Mouse (Mus musculus) c-Kit-positive CD71-negative TER-119-negative erythroid progenitor cells, embryonic 14.5 days (primary cell): Measurements from ENCODE around the gene Zscan26.
"Not testable (repeated sequence)": the region's sequence is repeated elsewhere in the genome, so short reads cannot be mapped to it uniquely, and the experiment has no call there.

Experiments used
- DNase-seq: peaks from one replicate; pipeline ENCODE4 v3.0.0-alpha.2; 2013; ENCODE audit warnings: low read depth

Gene Zscan26

GRCm38 (mm10) chr13:21453449-21453848 is at the start of gene Zscan26:
TSS of gene Zscan26 (minus strand) at chr13:21453730.
- DNase-seq = peak; percentile 69

DNA sequence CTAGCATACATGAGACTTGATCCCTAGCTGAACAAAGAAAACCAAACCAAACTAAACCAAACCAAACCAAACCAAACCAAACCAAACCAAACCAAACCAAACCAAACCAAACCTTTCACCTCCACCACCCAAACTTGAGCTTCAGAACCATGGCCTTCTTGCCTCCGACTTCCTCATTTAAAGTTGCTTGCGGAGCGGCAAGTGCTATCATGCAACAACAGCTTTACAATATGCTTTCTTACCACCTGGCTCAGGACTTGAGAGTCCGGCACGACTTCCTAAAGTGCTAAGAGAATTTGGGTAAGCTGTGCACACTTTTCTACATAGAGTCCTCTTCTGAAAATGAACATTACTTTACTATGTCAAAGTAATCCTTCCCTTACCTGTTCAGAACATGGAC is 48.8 kb upstream of the Zscan26 start:
- DNase-seq = no peak

GRCm38 (mm10) chr13:21501182-21501581 is 47.7 kb upstream of the Zscan26 start, which contains the start of gene Gm11273:
TSS of gene Gm11273 (minus strand) at chr13:21501418.
- DNase-seq = not testable (repeated sequence)

DNA sequence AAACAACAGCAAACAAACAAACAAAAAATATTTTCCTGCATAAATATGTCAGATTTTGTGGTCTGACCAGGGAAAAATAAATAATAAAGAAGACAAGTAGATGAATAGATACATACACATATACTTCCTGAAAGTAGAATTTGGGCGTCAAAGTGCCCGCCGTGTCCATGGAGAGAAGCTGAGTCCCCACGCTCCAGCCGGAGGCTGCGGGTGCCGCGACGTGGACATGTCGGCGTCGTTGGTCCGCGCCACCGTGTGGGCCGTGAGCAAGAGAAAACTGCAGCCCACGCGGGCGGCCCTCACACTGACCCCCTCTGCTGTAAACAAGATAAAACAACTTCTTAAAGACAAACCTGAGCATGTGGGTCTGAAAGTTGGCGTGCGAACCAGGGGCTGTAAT is 41.5 kb upstream of the Zscan26 start, which contains the start of gene AK157302:
AK157302 (plus strand) TSS at position 144 of the 400 bp plus-strand sequence.
- DNase-seq = no peak

DNA sequence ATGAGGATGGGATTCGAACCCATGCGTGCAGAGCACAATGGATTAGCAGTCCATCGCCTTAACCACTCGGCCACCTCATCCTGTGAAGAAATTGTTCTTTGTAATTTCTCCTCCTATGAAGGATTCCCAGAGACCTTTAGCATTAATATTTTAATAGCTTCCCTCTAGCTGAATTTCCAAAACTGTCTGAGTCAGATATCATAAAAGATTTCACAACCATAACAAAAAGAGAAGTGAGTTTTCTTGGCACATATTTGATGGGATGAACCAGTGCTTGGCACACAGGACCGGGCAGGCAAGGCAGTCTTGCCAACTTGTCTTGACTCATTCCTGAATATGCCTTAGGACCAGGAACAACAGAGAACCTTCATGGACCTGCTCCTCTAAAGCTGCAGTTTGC is 39.3 kb upstream of the Zscan26 start:
- no peak for DNase-seq

DNA sequence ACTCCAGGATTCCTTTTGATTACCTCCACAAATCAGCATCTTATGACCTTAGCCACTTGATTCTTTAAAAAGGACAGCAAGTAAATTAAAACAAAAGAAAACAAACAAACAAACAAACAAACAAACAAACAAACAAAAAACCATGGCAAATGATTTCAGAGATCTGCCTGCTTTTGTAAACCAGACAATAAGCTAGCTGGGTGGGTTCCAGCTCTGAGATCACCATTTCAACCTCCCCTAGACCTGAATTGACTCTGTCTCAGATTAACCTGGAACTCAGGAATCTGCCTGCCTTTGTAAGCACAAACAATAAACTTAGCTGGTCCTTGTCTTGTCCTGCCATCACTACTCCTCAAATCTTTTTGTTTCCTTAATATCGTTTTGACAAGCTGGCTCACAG is 33.4 kb upstream of the Zscan26 start:
- no peak for DNase-seq

- not testable (repeated sequence) for DNase-seq
Observed at GRCm38 (mm10) chr13:21478759-21479670, 25.5 kb upstream of the Zscan26 start, which contains the start of the genes Zkscan4 and Gm10065. TSS of gene Zkscan4 (plus strand) at chr13:21478907. TSS of gene Gm10065 (minus strand) at chr13:21479441.

DNA sequence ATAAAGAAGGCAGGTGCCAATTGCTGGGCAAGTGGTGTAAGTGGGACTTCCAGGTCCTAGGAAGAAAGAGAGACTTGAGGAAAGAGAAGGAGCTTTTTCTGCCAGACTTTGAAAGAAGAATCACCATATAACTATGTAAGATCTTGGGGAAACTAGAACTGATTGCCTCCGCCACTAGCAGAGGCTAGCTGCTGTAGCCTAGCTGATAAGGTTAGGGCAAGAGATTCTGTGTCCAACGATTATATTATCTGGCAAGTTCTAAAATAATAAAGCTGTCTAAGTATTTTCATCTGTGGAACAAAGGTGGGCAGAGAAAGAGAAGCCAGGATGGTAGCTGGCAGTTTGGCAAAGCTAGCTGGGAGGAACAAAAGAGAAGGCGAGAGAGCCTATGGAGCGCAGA is 18.9 kb upstream of the Zscan26 start:
- DNase-seq = no peak

- no peak for DNase-seq
Observed at GRCm38 (mm10) chr13:21469097-21469496, 15.6 kb upstream of the Zscan26 start.

DNA sequence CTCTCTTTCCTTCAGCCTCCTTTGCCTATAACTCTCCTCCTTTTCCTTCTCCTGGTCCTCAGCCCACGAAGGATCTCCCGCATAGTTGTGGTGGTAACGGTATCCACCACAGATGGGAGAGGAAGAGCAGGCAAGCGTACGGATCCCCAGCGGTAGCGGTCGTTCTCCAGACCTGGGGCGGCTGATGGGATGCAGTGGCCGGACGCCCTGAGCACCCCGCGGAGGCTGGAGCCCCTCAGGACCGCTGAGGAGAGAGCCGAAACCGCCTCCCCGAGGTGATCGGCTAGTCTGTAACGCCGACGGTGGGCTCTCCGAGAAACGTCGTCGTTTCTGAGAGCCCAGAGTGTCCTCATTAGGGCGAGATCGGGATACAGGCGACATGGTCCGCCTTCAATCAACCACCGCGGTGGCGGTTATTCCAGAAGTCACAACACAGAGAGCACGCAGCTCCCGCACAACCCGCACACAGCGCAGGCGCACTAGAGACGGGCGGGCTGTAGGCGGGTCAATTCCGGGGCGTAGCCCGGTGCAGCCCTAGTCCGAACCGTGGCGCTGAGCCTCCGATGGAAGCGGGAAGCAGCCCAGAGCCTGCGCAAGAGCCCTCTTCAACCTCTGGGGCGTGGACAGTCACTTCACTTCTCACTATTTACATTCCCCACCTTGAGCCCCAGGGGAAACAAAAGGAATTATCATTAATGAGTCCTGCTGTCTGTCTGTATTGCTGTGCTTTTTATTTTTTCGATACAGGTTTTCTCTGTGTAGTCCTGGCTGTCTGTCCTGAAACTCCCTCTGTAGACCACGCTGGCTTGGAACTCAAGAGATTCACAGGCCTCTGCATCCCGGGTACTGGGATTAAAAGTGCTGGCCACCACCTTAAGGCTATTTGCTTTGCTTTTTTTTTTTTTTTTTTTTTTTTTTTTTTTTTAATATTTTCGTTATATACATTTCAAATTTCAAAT is 14.8 kb upstream of the Zscan26 start, which contains the start of gene Nkapl:
Nkapl (minus strand) TSS at position 449 of the 959 bp plus-strand sequence.
- DNase-seq = peak; percentile 80

GRCm38 (mm10) chr13:21467336-21467735 is 13.8 kb upstream of the Zscan26 start:
- no peak for DNase-seq

GRCm38 (mm10) chr13:21462516-21462915 is 9.0 kb upstream of the Zscan26 start:
- DNase-seq = not testable (repeated sequence)

DNA sequence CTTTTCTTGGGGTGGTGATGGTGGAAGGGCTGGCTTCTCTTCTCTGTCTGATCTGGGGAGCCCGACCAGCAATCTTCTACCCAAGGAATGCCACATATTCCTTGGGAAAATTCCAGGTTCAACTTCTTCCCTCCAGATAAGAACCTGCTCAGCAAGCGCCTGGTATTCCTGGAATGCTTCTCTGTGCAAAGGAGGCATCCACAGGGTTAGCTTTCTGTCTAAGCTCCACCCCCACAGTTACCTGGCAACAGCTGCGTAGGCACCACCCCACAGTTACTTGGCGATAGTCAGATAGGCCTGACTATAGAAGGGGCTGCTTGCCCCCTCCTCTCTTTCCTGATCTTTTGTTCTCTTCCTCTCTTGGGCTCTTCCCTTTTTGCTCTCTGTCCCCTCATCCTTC is 2.8 kb upstream of the Zscan26 start:
- DNase-seq = no peak

GRCm38 (mm10) chr13:21454133-21454532 is 603 bp upstream of the Zscan26 start:
- DNase-seq = no peak

- DNase-seq = no peak
Observed at GRCm38 (mm10) chr13:21453042-21453441, 488 bp downstream of the Zscan26 start.

DNA sequence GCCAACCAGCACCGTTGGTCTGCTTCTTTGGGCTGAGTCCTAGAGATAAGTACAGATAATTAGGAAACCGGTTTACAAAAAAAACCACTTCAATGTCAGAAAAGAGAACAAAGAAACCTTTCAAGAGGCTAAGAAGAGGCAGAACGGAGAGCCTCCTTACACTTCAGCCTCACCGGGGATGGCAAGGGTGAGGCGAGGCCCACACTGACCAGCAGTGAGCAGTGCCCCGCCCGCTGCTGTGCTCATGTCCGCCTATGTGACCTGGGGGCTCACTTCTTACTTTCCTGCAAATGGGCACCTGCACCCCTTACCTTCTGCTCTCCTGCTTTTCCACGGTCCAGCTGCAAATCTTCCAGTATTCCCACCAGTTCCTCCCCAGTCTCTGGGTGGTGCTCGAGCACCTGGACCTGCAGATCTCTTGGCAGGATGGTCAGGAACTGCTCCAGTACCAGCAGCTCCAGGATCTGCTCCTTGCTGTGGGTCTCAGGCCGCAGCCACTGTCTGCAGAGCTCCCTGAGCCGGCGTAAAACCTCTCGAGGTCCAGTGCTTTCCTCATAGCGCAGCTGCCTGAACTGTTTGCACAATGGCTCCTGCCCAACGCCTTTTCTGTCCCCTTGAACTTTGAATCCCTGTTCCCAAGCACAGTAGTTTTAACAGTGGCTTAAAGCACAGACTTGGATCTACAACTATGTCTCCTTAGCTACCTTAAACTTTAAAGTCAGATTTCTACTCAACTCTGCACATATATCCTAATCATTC is 5.5 kb downstream of the Zscan26 start:
- DNase-seq = no peak

GRCm38 (mm10) chr13:21446796-21447195 is 6.7 kb downstream of the Zscan26 start:
- no peak for DNase-seq

- DNase-seq = no peak
Observed at GRCm38 (mm10) chr13:21441207-21441572, 12.3 kb downstream of the Zscan26 start.

DNA sequence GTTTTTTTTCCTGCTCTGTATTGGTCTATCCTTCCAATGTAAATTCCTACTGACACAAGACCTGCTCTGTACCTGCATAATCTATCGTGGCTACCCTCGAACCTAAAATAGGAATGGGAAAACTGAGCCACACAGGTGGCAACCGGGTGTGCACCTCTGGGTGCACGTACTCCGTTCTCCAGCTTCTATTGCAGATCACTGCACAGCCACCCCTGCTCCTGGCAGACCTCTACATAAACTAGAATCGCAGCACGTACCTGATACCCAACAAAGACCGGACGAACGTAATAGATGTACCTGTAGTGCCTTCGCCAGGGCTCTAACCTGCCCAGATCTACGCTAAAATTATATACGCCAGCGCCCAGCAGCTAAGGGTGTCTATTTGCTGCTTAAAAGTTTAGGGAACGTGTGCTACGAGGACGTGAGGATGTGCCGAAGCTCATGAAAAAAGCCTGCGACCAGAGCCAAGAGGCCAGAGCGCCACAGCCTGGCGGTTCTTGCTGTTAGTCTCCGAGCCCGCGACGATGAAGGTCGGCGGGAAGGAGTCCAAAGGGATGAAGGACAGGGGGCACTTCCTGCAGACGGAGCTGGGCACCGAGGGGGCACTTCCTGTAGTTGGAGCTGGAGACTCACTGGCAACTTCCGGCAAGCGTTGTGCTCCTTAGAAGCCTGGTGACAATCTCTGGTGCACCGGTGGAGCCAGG is 12.9 kb downstream of the Zscan26 start, which contains the start of gene Pgbd1:
Pgbd1 (minus strand) TSS at position 556 of the 704 bp plus-strand sequence.
- peak; percentile 49 for DNase-seq

- no peak for DNase-seq
Observed at GRCm38 (mm10) chr13:21435476-21435875, 18.1 kb downstream of the Zscan26 start.

DNA sequence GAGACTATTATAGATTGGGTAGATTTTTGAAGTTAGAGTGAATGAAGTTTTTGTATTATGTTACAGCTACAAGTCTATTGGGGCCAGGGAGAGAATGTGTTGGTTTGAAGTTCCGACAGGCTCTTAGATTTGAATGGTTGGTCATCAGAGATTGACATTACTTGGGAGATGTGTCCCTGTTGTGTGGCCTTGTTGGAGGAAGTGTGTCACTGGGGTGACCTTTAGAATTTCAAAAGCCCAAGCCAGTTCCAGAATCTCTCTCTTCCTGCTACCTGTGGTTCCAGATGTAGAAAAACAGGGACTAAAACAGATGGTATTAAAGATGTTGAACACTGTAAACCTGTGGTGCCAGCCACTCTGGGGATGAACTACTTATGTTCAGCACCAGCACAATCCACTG is 25.9 kb downstream of the Zscan26 start:
- DNase-seq = no peak
